Mouse (Mus musculus) kidney, embryonic 14.5 days (tissue): ENCODE data around the gene Olfr410. TPM values are rescaled to one million over a fixed set of nuclear protein-coding genes. Genes with fewer than 3 reads are reported as not detected.
A peak's percentile ranks its signal among the peaks of the same experiment; 100 is the strongest.

Experiments
- ATAC-seq: fragments of 200-750 bp; cut with Nextera tagmentation; 2 replicates; pipeline ENCODE4 v1.8.0; 2017; ENCODE audit warnings: moderate number of reproducible peaks, mild to moderate bottlenecking, moderate TSS enrichment, moderate library complexity; ENCODE audit not compliant: low FRiP score, low TSS enrichment
- H3K27ac ChIP-seq: fragments of 300-500 bp; sonication (generic); 2 replicates; pipeline ENCODE4 v1.5.1; 2014; ENCODE audit warnings: low read depth, mild to moderate bottlenecking, low read length, moderate library complexity, mixed read lengths
- H3K27me3 ChIP-seq: fragments of 300-500 bp; sonication (generic); 2 replicates; pipeline ENCODE4 v1.6.1; 2014; ENCODE audit warnings: mild to moderate bottlenecking, low read length; ENCODE audit not compliant: control insufficient read depth, insufficient read depth
- H3K36me3 ChIP-seq: fragments of 300-500 bp; sonication (generic); 2 replicates; pipeline ENCODE4 v1.6.1; 2014; ENCODE audit warnings: low read length, mixed read lengths; ENCODE audit not compliant: control insufficient read depth, insufficient read depth
- H3K4me1 ChIP-seq: fragments of 300-500 bp; sonication (generic); 2 replicates; pipeline ENCODE4 v1.6.1; 2014; ENCODE audit warnings: low read length, mixed read lengths; ENCODE audit not compliant: control insufficient read depth, insufficient read depth
- H3K4me2 ChIP-seq: fragments of 300-500 bp; sonication (generic); replicated peaks from 2 replicates; pipeline ENCODE4 v1.6.1; 2014; ENCODE audit warnings: low read depth, mild to moderate bottlenecking, low read length
- H3K4me3 ChIP-seq: fragments of 300-500 bp; sonication (generic); 2 replicates; pipeline ENCODE4 v1.5.1; 2014; ENCODE audit warnings: mild to moderate bottlenecking, low read length
- H3K9ac ChIP-seq: fragments of 300-500 bp; sonication (generic); 2 replicates; pipeline ENCODE4 v1.6.1; 2014; ENCODE audit warnings: low read depth, mild to moderate bottlenecking, low read length, moderate library complexity
- H3K9me3 ChIP-seq: fragments of 300-500 bp; sonication (generic); 2 replicates; pipeline ENCODE4 v1.6.1; 2016; ENCODE audit warnings: low read length; ENCODE audit not compliant: control insufficient read depth
- WGBS: fragments of 180-500 bp; shearing (Covaris S2); extraction: QIAGEN DNeasy Blood & Tissue Kit; methylation state at CpG from one replicate; pipeline ENCODE4 v1.1.7; 2014; 5-methylcytosine and 5-hydroxymethylcytosine counted together
- polyA plus RNA-seq: library from polyadenylated mRNA; unstranded; fragments of >200 nt; fragmentation: Nextera tagmentation; extraction: Ambion mirVana; gene quantifications from 2 replicates; pipeline ENCODE4 v1.2.1, GENCODE M21; 2014

The Olfr410 gene
- not detected in 2 replicates for polyA plus RNA-seq

- no peaks in the 10 kb centered on the region for H3K4me1 ChIP-seq
- no peaks in the 10 kb centered on the region for H3K9me3 ChIP-seq
- H3K4me3 ChIP-seq = no peak within 1 kb of the TSS
- WGBS = 86% methylated on average over 6 of the region's 6 CpGs
- H3K4me2 ChIP-seq = no peak within 1 kb of the TSS
- no peak within 1 kb of the TSS for H3K9ac ChIP-seq
- H3K27me3 ChIP-seq = no peaks in the 10 kb centered on the region
- H3K27ac ChIP-seq = no peak within 1 kb of the TSS
- H3K36me3 ChIP-seq = no peaks in the 10 kb centered on the region
- no peak for ATAC-seq
Observed at GRCm38 (mm10) chr11:74337931-74338330, at the start of gene Olfr410. Gene Olfr410 (minus strand): TSS chr11:74338031.

- Histone ChIP-seq H3K4me1 (no peaks in the 10 kb centered on the region), H3K9ac (no peak overlapping the region), H3K36me3 (no peaks in the 10 kb centered on the region), H3K27me3 (no peaks in the 10 kb centered on the region), H3K27ac (no peak overlapping the region), H3K4me3 (no peak overlapping the region), H3K4me2 (no peak overlapping the region), H3K9me3 (no peaks in the 10 kb centered on the region)
- no peak for ATAC-seq
- 72% methylated on average over 5 of the region's 5 CpGs for WGBS
Observed at GRCm38 (mm10) chr11:74387203-74387602, 49.4 kb upstream of the Olfr410 start.

- no peaks in the 10 kb centered on the region for H3K9me3 ChIP-seq
- no peak overlapping the region for H3K27ac ChIP-seq
- 55% methylated on average over 9 of the region's 9 CpGs for WGBS
- H3K36me3 ChIP-seq = no peaks in the 10 kb centered on the region
- H3K4me1 ChIP-seq = no peaks in the 10 kb centered on the region
- no peaks in the 10 kb centered on the region for H3K27me3 ChIP-seq
- no peak for ATAC-seq
- no peak overlapping the region for H3K9ac ChIP-seq
- no peak overlapping the region for H3K4me2 ChIP-seq
- H3K4me3 ChIP-seq = no peak overlapping the region
Observed at GRCm38 (mm10) chr11:74385674-74386073, 47.8 kb upstream of the Olfr410 start.

GRCm38 (mm10) chr11:74379166-74379873, 41.5 kb upstream of the Olfr410 start:
- 60% methylated on average over 4 of the region's 4 CpGs for WGBS
- H3K4me3 ChIP-seq = no peak overlapping the region
- H3K9me3 ChIP-seq = no peaks in the 10 kb centered on the region
- no peak for ATAC-seq
- H3K36me3 ChIP-seq = no peaks in the 10 kb centered on the region
- no peaks in the 10 kb centered on the region for H3K4me1 ChIP-seq
- no peaks in the 10 kb centered on the region for H3K27me3 ChIP-seq
- no peak overlapping the region for H3K27ac ChIP-seq
- no peak overlapping the region for H3K9ac ChIP-seq
- no peak overlapping the region for H3K4me2 ChIP-seq

- H3K36me3 ChIP-seq = no peaks in the 10 kb centered on the region
- 72% methylated on average over 3 of the region's 3 CpGs for WGBS
- H3K9me3 ChIP-seq = no peaks in the 10 kb centered on the region
- no peaks in the 10 kb centered on the region for H3K4me1 ChIP-seq
- ATAC-seq = peak; percentile 72; the same call in 1 of the 2 replicates
- no peak overlapping the region for H3K27ac ChIP-seq
- H3K4me3 ChIP-seq = no peak overlapping the region
- H3K9ac ChIP-seq = no peak overlapping the region
- no peaks in the 10 kb centered on the region for H3K27me3 ChIP-seq
- no peak overlapping the region for H3K4me2 ChIP-seq
Observed at GRCm38 (mm10) chr11:74376847-74377246, 39.0 kb upstream of the Olfr410 start.

- Histone ChIP-seq H3K27ac (no peak overlapping the region), H3K9me3 (no peaks in the 10 kb centered on the region), H3K4me1 (no peaks in the 10 kb centered on the region), H3K36me3 (no peaks in the 10 kb centered on the region), H3K27me3 (peaks cover 5% of the 10 kb centered on the region; the same call in 1 of the 2 replicates), H3K4me2 (no peak overlapping the region), H3K9ac (no peak overlapping the region), H3K4me3 (no peak overlapping the region)
- WGBS = 11% methylated on average over 22 of the region's 22 CpGs
- 0 out of 2 replicates have a peak, but pooled peaks have one; percentile 39 for ATAC-seq
Observed at GRCm38 (mm10) chr11:74371393-74372100, 33.7 kb upstream of the Olfr410 start.

GRCm38 (mm10) chr11:74361769-74362168, 23.9 kb upstream of the Olfr410 start, which contains the start of gene Olfr412:
Gene Olfr412 (plus strand): TSS chr11:74362069.
- no peaks in the 10 kb centered on the region for H3K27me3 ChIP-seq
- H3K4me3 ChIP-seq = no peak within 1 kb of the TSS
- WGBS = 81% methylated on average over 1 of the region's 1 CpGs
- H3K9me3 ChIP-seq = no peaks in the 10 kb centered on the region
- no peak within 1 kb of the TSS for H3K4me2 ChIP-seq
- H3K27ac ChIP-seq = no peak within 1 kb of the TSS
- H3K4me1 ChIP-seq = no peaks in the 10 kb centered on the region
- H3K9ac ChIP-seq = no peak within 1 kb of the TSS
- H3K36me3 ChIP-seq = no peaks in the 10 kb centered on the region
- no peak for ATAC-seq

- ATAC-seq = no peak
- Histone ChIP-seq H3K36me3 (no peaks in the 10 kb centered on the region), H3K4me1 (no peaks in the 10 kb centered on the region), H3K9me3 (no peaks in the 10 kb centered on the region), H3K27ac (no peak within 1 kb of the TSS), H3K9ac (no peak within 1 kb of the TSS), H3K27me3 (no peaks in the 10 kb centered on the region), H3K4me3 (no peak within 1 kb of the TSS), H3K4me2 (no peak within 1 kb of the TSS)
- 77% methylated on average over 3 of the region's 3 CpGs for WGBS
Observed at GRCm38 (mm10) chr11:74352550-74352949, 14.7 kb upstream of the Olfr410 start, which contains the start of gene Olfr411. Gene Olfr411 (minus strand): TSS chr11:74352650.

- H3K4me1 ChIP-seq = no peaks in the 10 kb centered on the region
- H3K27ac ChIP-seq = no peak overlapping the region
- H3K9me3 ChIP-seq = no peaks in the 10 kb centered on the region
- H3K9ac ChIP-seq = no peak overlapping the region
- H3K4me2 ChIP-seq = no peak overlapping the region
- no peaks in the 10 kb centered on the region for H3K36me3 ChIP-seq
- no peaks in the 10 kb centered on the region for H3K27me3 ChIP-seq
- H3K4me3 ChIP-seq = no peak overlapping the region
- ATAC-seq = no peak
Observed at GRCm38 (mm10) chr11:74328781-74329180, 9.1 kb downstream of the Olfr410 start.
